ENCODE assay signal across 25 mouse cellular contexts in the genomic region with DNA sequence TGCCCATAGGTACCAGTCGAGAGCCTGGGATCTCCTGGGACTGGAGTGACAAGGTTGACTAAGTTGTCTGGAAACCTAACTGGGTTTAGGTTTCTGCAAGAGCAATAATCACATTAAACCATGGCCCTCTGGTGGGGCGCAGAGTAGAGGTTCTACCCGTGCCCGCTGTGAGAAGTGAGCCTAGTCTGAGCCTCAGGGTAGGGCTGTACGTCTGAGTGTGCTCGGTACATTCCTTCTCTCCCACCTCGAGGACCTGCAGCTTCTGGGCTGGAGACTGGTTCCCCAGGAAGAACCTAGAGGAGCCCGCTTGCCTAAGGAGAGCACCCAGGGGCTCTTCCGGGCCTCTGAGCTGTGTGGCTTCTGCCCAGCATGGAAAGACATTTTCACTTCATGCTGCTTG.
DNase-seq lines count a peak whose midpoint lies in the region; ATAC-seq and TF ChIP-seq lines count a peak whose summit lies in the region.
"Had no signal": no experiment of that assay in that cellular context is flagged by ENCODE, and none has a peak within 500 bp of the region (broad histone marks: within the 10 kb centered on the region; RNA-seq: fewer than 3 reads in every experiment).

No protein-coding gene starts in this region.

- H3K4me3 ChIP-seq in embryonic facial prominence, embryonic 12.5 days, result no peak overlapping the region
- no peak overlapping the region for H3K4me3 ChIP-seq in embryonic facial prominence, embryonic 10.5 days
- no peak overlapping the region for H3K4me3 ChIP-seq in heart, embryonic 14.5 days (ENCODE audit: control insufficient read depth in 1 of 2, insufficient read depth in 1 of 2, low read depth in 1 of 2, low read length in 2 of 2)
- H3K4me3 ChIP-seq in lung, embryonic 16.5 days (ENCODE audit: low read length), result no peak overlapping the region
- H3K4me3 ChIP-seq in ES-E14 (ENCODE audit: insufficient read depth in 1 of 2, low read depth in 1 of 2, low read length in 2 of 2, poor library complexity in 1 of 2, severe bottlenecking in 1 of 2), result no peak overlapping the region
- H3K4me3 ChIP-seq: embryonic facial prominence, embryonic 15.5 days; forebrain, embryonic 12.5 days; hindbrain, embryonic 10.5 days; hindbrain, embryonic 15.5 days; liver, embryonic 12.5 days; neural tube, embryonic 13.5 days had no signal

- 0 out of 2 replicates have a peak, but pooled peaks cover 7% of the 10 kb centered on the region for H3K4me1 ChIP-seq in embryonic facial prominence, embryonic 12.5 days
- H3K4me1 ChIP-seq in embryonic facial prominence, embryonic 10.5 days, result peaks cover 29% of the 10 kb centered on the region
- H3K4me1 ChIP-seq in heart, embryonic 14.5 days (ENCODE audit: control insufficient read depth in 2 of 2, insufficient read depth in 2 of 2, low read length in 2 of 2), result peaks cover 21 to 22% of the 10 kb centered on the region in 2 experiments
- H3K4me1 ChIP-seq in lung, embryonic 16.5 days (replicated peaks; ENCODE audit: control insufficient read depth, insufficient read depth, low read length), result peaks cover 9% of the 10 kb centered on the region
- H3K4me1 ChIP-seq in ES-E14 (ENCODE audit: control insufficient read depth in 2 of 2, insufficient read depth in 2 of 2, low read length in 2 of 2, poor library complexity in 1 of 2), result peaks cover 0 to 14% of the 10 kb centered on the region in 2 experiments; a peak in 3 of 4 replicates
- H3K4me1 ChIP-seq: hindbrain, embryonic 15.5 days; liver, embryonic 12.5 days had no signal

- no peak overlapping the region for H3K27ac ChIP-seq in embryonic facial prominence, embryonic 12.5 days
- no peak overlapping the region for H3K27ac ChIP-seq in embryonic facial prominence, embryonic 10.5 days (replicated peaks)
- H3K27ac ChIP-seq in heart, embryonic 14.5 days (replicated peaks in 1 of 2; ENCODE audit: control insufficient read depth in 1 of 2, insufficient read depth in 1 of 2, low read depth in 2 of 2, low read length in 2 of 2), result peak overlapping the region in 1 of 2 experiments; percentile 26; a peak in 1 of 4 replicates
- peak overlapping the region; percentile 19; the same call in 1 of the 2 replicates for H3K27ac ChIP-seq in lung, embryonic 16.5 days (ENCODE audit: low read length)
- peak overlapping the region; percentile 14; the same call in 1 of the 2 replicates for H3K27ac ChIP-seq in ES-E14 (ENCODE audit: insufficient read depth, low read depth, low read length, poor library complexity, severe bottlenecking)
- H3K27ac ChIP-seq: embryonic facial prominence, embryonic 15.5 days; forebrain, embryonic 12.5 days; hindbrain, embryonic 10.5 days; hindbrain, embryonic 15.5 days; kidney, postnatal 0 days; liver, embryonic 12.5 days; neural tube, embryonic 13.5 days had no signal

- H3K4me2 ChIP-seq in embryonic facial prominence, embryonic 12.5 days (replicated peaks), result no peak overlapping the region
- 0 out of 2 replicates have a peak overlapping the region, but pooled peaks have one; percentile 11 for H3K4me2 ChIP-seq in heart, embryonic 14.5 days (ENCODE audit: low read length)
- H3K4me2 ChIP-seq in lung, embryonic 16.5 days (ENCODE audit: low read depth, low read length), result peak overlapping the region; percentile 32; the same call in 1 of the 2 replicates
- H3K4me2 ChIP-seq: embryonic facial prominence, embryonic 15.5 days; forebrain, embryonic 12.5 days; hindbrain, embryonic 15.5 days; liver, embryonic 12.5 days; midbrain, embryonic 11.5 days; neural tube, embryonic 13.5 days had no signal

- peaks cover 24% of the 10 kb centered on the region for H3K27me3 ChIP-seq in embryonic facial prominence, embryonic 12.5 days
- peaks cover 61% of the 10 kb centered on the region for H3K27me3 ChIP-seq in embryonic facial prominence, embryonic 10.5 days (replicated peaks; ENCODE audit: low read depth, poor library complexity, severe bottlenecking)
- no peaks in the 10 kb centered on the region for H3K27me3 ChIP-seq in heart, embryonic 14.5 days (ENCODE audit: control insufficient read depth, insufficient read depth, low read length)
- H3K27me3 ChIP-seq in lung, embryonic 16.5 days (ENCODE audit: control insufficient read depth, insufficient read depth, low read depth, low read length), result peaks cover 3% of the 10 kb centered on the region; the same call in 1 of the 2 replicates
- H3K27me3 ChIP-seq: embryonic facial prominence, embryonic 15.5 days had no signal

- DNase-seq in embryonic facial prominence, embryonic 10.5 days (ENCODE audit: low spot score), result no peak
- DNase-seq in heart, postnatal 4 days, result no peak
- no peak for DNase-seq in lung, postnatal 10 days
- DNase-seq in ES-E14 (ENCODE audit: low read depth, low spot score), result no peak
- no peak for DNase-seq in testis, postnatal 10 days (ENCODE audit: low spot score)
- DNase-seq: adrenal gland, postnatal 14 days; cerebellum, adult 11 months; cerebellum, adult 9-10 months; cerebellum, postnatal 36 days; forebrain, postnatal 0 days; kidney, adult 2 months; layer of hippocampus, postnatal 36 days; left cerebral cortex, postnatal 4 days; liver, postnatal 0 days had no signal

- no peak overlapping the region for H3K9ac ChIP-seq in embryonic facial prominence, embryonic 12.5 days
- peak overlapping the region; percentile 22; the same call in 1 of the 2 replicates for H3K9ac ChIP-seq in heart, embryonic 14.5 days (ENCODE audit: low read length)
- H3K9ac ChIP-seq in lung, embryonic 16.5 days (ENCODE audit: low read length), result no peak overlapping the region
- H3K9ac ChIP-seq in ES-E14 (ENCODE audit: insufficient read depth, low read depth, low read length, poor library complexity, severe bottlenecking), result peak overlapping the region; percentile 63; the same call in 1 of the 2 replicates
- H3K9ac ChIP-seq: embryonic facial prominence, embryonic 15.5 days; forebrain, embryonic 12.5 days; forebrain, postnatal 0 days; hindbrain, embryonic 15.5 days; liver, embryonic 12.5 days; liver, postnatal 0 days; neural tube, embryonic 13.5 days had no signal

- H3K36me3 ChIP-seq in embryonic facial prominence, embryonic 12.5 days, result no peaks in the 10 kb centered on the region
- no peaks in the 10 kb centered on the region for H3K36me3 ChIP-seq in embryonic facial prominence, embryonic 10.5 days (replicated peaks)
- H3K36me3 ChIP-seq in heart, embryonic 14.5 days (ENCODE audit: control insufficient read depth, insufficient read depth, low read length), result no peaks in the 10 kb centered on the region
- H3K36me3 ChIP-seq in lung, embryonic 16.5 days (ENCODE audit: control insufficient read depth, insufficient read depth, low read length), result no peaks in the 10 kb centered on the region
- H3K36me3 ChIP-seq in ES-E14 (ENCODE audit: control insufficient read depth, insufficient read depth, low read length, poor library complexity, severe bottlenecking), result no peaks in the 10 kb centered on the region
- H3K36me3 ChIP-seq: embryonic facial prominence, embryonic 15.5 days; forebrain, embryonic 12.5 days; hindbrain, embryonic 10.5 days; hindbrain, embryonic 15.5 days; liver, embryonic 12.5 days; neural tube, embryonic 13.5 days had no signal

- H3K9me3 ChIP-seq in embryonic facial prominence, embryonic 12.5 days, result no peaks in the 10 kb centered on the region
- H3K9me3 ChIP-seq in embryonic facial prominence, embryonic 10.5 days, result no peaks in the 10 kb centered on the region
- no peaks in the 10 kb centered on the region for H3K9me3 ChIP-seq in heart, embryonic 14.5 days (ENCODE audit: control insufficient read depth, low read length)
- H3K9me3 ChIP-seq in lung, embryonic 16.5 days (ENCODE audit: control insufficient read depth, low read length), result no peaks in the 10 kb centered on the region
- no peaks in the 10 kb centered on the region for H3K9me3 ChIP-seq in ES-E14 (ENCODE audit: control insufficient read depth, insufficient read depth, low read depth, low read length)
- H3K9me3 ChIP-seq: embryonic facial prominence, embryonic 15.5 days; forebrain, embryonic 12.5 days; hindbrain, embryonic 10.5 days; hindbrain, embryonic 15.5 days; liver, embryonic 12.5 days; neural tube, embryonic 13.5 days had no signal

- 0 out of 2 replicates have a peak, but pooled peaks have one; percentile 24 for ATAC-seq in embryonic facial prominence, embryonic 12.5 days (ENCODE audit: insufficient number of reproducible peaks, insufficient read depth, low FRiP score, low TSS enrichment)
- ATAC-seq in heart, embryonic 14.5 days (ENCODE audit: insufficient number of reproducible peaks, insufficient read depth, low FRiP score, low read depth), result no peak
- ATAC-seq in lung, embryonic 16.5 days (ENCODE audit: low read depth), result peak; percentile 75
- ATAC-seq: forebrain, postnatal 0 days; liver, embryonic 12.5 days; liver, postnatal 0 days had no signal

- WGBS in embryonic facial prominence, embryonic 12.5 days, result 68% methylated on average over 9 of the region's 9 CpGs
- 85% methylated on average over 9 of the region's 9 CpGs for WGBS in embryonic facial prominence, embryonic 10.5 days
- WGBS in heart, embryonic 14.5 days, result 76% methylated on average over 9 of the region's 9 CpGs
- 50% methylated on average over 9 of the region's 9 CpGs for WGBS in lung, embryonic 16.5 days

- in situ Hi-C loops in ES-E14 (cut with MboI; ENCODE audit: low sequenced_read_pairs in 2 of 2, unreplicated experiment in 2 of 2), result no loop called here

TF ChIP-seq in ES-E14, 5 proteins besides CTCF, POLR2A, EP300 and RAD21:
- no peak for TF ChIP-seq ZC3H11A (IDR thresholded peaks at IDR 0.05; ENCODE audit: borderline replicate concordance, low read depth, low read length)
- no peak for TF ChIP-seq MAFK (IDR thresholded peaks at IDR 0.05; ENCODE audit: insufficient read depth, low read depth, low read length)
- TF ChIP-seq HCFC1 (IDR thresholded peaks at IDR 0.05; ENCODE audit: borderline replicate concordance, insufficient read depth, low read length), result no peak
- TF ChIP-seq CHD2 (IDR thresholded peaks at IDR 0.05; ENCODE audit: low read depth, low read length), result no peak
- no peak for TF ChIP-seq ZNF384 (IDR thresholded peaks at IDR 0.05; ENCODE audit: low read depth, low read length)

Comparison
In these comparisons a context has a peak if more than half of its experiments do, and no peak if none do; other contexts are left out.
1. H3K27ac ChIP-seq: peak in lung, embryonic 16.5 days (single experiment) and ES-E14 (single experiment); none in embryonic facial prominence, embryonic 12.5 days (single experiment) and embryonic facial prominence, embryonic 10.5 days (single experiment).
2. H3K9ac ChIP-seq: peak in heart, embryonic 14.5 days (single experiment) and ES-E14 (single experiment); none in embryonic facial prominence, embryonic 12.5 days (single experiment) and lung, embryonic 16.5 days (single experiment).